Mouse (Mus musculus) midbrain, embryonic 16.5 days (tissue): ENCODE results near the gene Xrcc3. TPM values are rescaled to one million over a fixed set of nuclear protein-coding genes. Genes with fewer than 3 reads are reported as not detected.

Experiments used
- ATAC-seq: fragments of 200-750 bp; cut with Nextera tagmentation; 2 replicates; pipeline ENCODE4 v1.8.0; 2017; ENCODE audit warnings: moderate TSS enrichment
- H3K27ac ChIP-seq: fragments of 300-500 bp; sonication (generic); 2 replicates; pipeline ENCODE4 v1.5.1; 2014; ENCODE audit warnings: mild to moderate bottlenecking, low read length, mixed read lengths
- H3K27me3 ChIP-seq: fragments of 300-500 bp; sonication (generic); 2 replicates; pipeline ENCODE4 v1.6.1; 2014; ENCODE audit warnings: low read depth, low read length, mixed read lengths; ENCODE audit not compliant: control insufficient read depth, insufficient read depth
- H3K36me3 ChIP-seq: fragments of 300-500 bp; sonication (generic); 2 replicates; pipeline ENCODE4 v1.6.1; 2014; ENCODE audit warnings: mild to moderate bottlenecking, low read length, moderate library complexity, mixed read lengths; ENCODE audit not compliant: control insufficient read depth, insufficient read depth
- H3K4me1 ChIP-seq: fragments of 300-500 bp; sonication (generic); 2 replicates; pipeline ENCODE4 v1.6.1; 2014; ENCODE audit warnings: mild to moderate bottlenecking, low read length, mixed read lengths; ENCODE audit not compliant: control insufficient read depth, insufficient read depth
- H3K4me2 ChIP-seq: fragments of 300-500 bp; sonication (generic); 2 replicates; pipeline ENCODE4 v1.6.1; 2014; ENCODE audit warnings: mild to moderate bottlenecking, low read length, mixed read lengths
- H3K4me3 ChIP-seq: fragments of 300-500 bp; sonication (generic); 2 replicates; pipeline ENCODE4 v1.5.1; 2014; ENCODE audit warnings: low read depth, mild to moderate bottlenecking, low read length, moderate library complexity, mixed read lengths
- H3K9ac ChIP-seq: fragments of 300-500 bp; sonication (generic); 2 replicates; pipeline ENCODE4 v1.6.1; 2014; ENCODE audit warnings: low read depth, low read length, mixed read lengths
- H3K9me3 ChIP-seq: fragments of 300-500 bp; sonication (generic); replicated peaks from 2 replicates; pipeline ENCODE4 v1.6.1; 2014; ENCODE audit warnings: mild to moderate bottlenecking, low read length, mixed read lengths; ENCODE audit not compliant: control insufficient read depth, poor library complexity, severe bottlenecking
- WGBS: fragments of 180-500 bp; shearing (Covaris S2); extraction: QIAGEN DNeasy Blood & Tissue Kit; methylation state at CpG from one replicate; pipeline ENCODE4 v1.1.7; 2014; 5-methylcytosine and 5-hydroxymethylcytosine counted together
- polyA plus RNA-seq: library from polyadenylated mRNA; unstranded; fragments of >200 nt; fragmentation: Nextera tagmentation; extraction: Ambion mirVana; gene quantifications from 2 replicates; pipeline ENCODE4 v1.2.1, GENCODE M21; 2015

Xrcc3 gene
- polyA plus RNA-seq, 1 experiment from 2014 or later = 2.0 TPM

DNA sequence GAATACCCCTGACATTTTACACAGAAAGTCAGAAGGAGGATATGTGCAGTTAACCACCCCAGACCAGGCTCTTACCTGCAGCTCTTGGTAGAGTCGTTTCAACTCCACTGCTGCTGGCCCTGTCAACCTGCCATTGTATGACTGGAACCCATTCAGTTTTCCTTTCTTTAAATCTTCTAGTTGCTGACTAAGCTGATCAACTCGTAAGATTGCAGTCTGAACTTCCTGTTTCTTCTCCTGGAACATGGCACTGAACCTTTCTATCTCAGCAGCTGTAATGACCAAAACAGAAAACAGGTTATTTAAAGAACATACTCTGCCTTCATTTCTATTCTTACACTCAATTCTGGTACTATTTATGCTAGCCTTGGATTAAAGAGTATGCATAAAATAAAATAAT lies 29.8 kb upstream of the Xrcc3 start:
- no peak for ATAC-seq
- H3K4me3 ChIP-seq = no peak overlapping the region
- H3K27ac ChIP-seq = no peak overlapping the region
- 66% methylated on average over 2 of the region's 2 CpGs for WGBS
- no peaks in the 10 kb centered on the region for H3K27me3 ChIP-seq
- peaks cover 14% of the 10 kb centered on the region for H3K36me3 ChIP-seq
- no peaks in the 10 kb centered on the region for H3K9me3 ChIP-seq
- no peak overlapping the region for H3K4me2 ChIP-seq
- no peaks in the 10 kb centered on the region for H3K4me1 ChIP-seq
- no peak overlapping the region for H3K9ac ChIP-seq

- Histone ChIP-seq H3K36me3 (peaks cover 16% of the 10 kb centered on the region), H3K9me3 (no peaks in the 10 kb centered on the region), H3K9ac (no peak overlapping the region), H3K4me1 (no peaks in the 10 kb centered on the region), H3K4me2 (no peak overlapping the region), H3K4me3 (no peak overlapping the region), H3K27ac (no peak overlapping the region), H3K27me3 (no peaks in the 10 kb centered on the region)
- 87% methylated on average over 15 of the region's 15 CpGs for WGBS
- ATAC-seq = no peak
Measured at GRCm38 (mm10) chr12:111842565-111843433, 29.1 kb upstream of the Xrcc3 start.

DNA sequence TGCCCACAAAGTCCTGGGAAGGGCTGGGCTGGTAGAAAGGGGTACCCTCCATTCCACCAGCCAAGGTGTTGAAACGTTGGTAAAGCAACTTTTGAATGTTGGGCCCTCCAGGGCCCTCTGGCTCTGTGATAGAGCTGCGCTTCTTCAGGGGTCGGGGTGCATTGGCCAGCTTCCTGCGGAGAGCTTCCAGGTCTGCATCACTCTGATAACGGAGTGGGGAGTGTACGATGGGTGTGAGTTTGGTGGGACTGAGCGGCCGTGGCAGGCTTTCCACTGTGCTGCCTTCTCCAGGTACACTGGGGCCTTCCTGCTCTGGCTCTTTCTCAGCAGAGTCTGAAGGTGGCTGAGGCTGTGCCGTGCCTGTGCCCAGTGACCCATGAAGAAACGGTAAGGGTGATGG lies 19.8 kb upstream of the Xrcc3 start:
- H3K27ac ChIP-seq = no peak overlapping the region
- WGBS = 88% methylated on average over 10 of the region's 10 CpGs
- H3K4me3 ChIP-seq = no peak overlapping the region
- H3K9ac ChIP-seq = no peak overlapping the region
- no peaks in the 10 kb centered on the region for H3K27me3 ChIP-seq
- no peaks in the 10 kb centered on the region for H3K4me1 ChIP-seq
- no peak for ATAC-seq
- H3K9me3 ChIP-seq = no peaks in the 10 kb centered on the region
- H3K36me3 ChIP-seq = peaks cover 39% of the 10 kb centered on the region
- no peak overlapping the region for H3K4me2 ChIP-seq

DNA sequence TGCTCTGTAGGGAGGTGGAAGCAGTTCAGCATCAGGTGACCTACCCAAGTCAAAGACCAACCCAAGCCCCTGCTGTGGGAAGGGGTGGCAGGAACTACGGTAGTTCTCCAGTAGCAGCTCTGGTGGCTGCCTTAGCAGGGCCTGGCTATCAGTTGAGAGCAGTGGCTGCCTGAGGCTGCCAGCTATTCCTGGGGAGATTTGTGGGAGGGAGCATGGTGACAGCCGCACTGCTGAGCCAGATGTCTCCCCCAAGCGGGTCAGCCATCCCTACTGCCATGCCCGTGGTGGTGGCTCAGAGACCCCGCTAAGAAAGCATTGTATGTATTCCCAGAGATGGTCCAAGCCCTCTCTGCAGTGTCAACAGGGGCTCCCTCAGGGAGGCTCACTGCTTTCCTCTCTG lies 19.0 kb upstream of the Xrcc3 start:
- Histone ChIP-seq H3K27me3 (no peaks in the 10 kb centered on the region), H3K4me1 (no peaks in the 10 kb centered on the region), H3K27ac (no peak overlapping the region), H3K9me3 (no peaks in the 10 kb centered on the region), H3K4me3 (no peak overlapping the region), H3K4me2 (no peak overlapping the region), H3K36me3 (peaks cover 38% of the 10 kb centered on the region), H3K9ac (no peak overlapping the region)
- WGBS = 89% methylated on average over 5 of the region's 5 CpGs
- ATAC-seq = no peak

DNA sequence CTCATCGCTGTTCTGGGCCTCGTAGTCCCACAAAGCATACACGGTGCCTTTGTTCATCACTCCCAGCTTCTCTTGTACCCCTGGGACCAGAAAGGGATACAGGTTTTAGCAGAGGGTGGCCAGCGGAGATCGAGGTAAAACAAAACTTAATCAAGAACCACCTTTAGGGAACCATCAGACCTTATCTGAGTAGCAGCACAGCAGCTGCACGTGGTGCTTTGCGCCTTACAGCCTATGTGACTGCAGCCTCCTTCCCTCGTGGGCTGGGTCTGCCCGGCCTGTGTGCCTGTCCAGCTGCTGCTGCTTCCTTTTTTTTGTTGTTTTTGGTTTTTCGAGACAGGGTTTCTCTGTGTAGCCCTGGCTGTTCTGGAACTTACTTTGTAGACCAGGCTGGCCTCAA lies 16.7 kb upstream of the Xrcc3 start:
- Histone ChIP-seq H3K36me3 (peaks cover 38% of the 10 kb centered on the region), H3K9ac (no peak overlapping the region), H3K4me3 (no peak overlapping the region), H3K4me1 (no peaks in the 10 kb centered on the region), H3K4me2 (no peak overlapping the region), H3K27ac (no peak overlapping the region), H3K9me3 (no peaks in the 10 kb centered on the region), H3K27me3 (no peaks in the 10 kb centered on the region)
- no peak for ATAC-seq
- WGBS = 88% methylated on average over 10 of the region's 10 CpGs

- WGBS = 82% methylated on average over 9 of the region's 9 CpGs
- H3K27ac ChIP-seq = no peak overlapping the region
Measured at GRCm38 (mm10) chr12:111829954-111830353, 16.3 kb upstream of the Xrcc3 start.

GRCm38 (mm10) chr12:111829447-111829846 lies 15.8 kb upstream of the Xrcc3 start:
- WGBS = 43% methylated on average over 5 of the region's 5 CpGs
- peaks cover 32% of the 10 kb centered on the region for H3K36me3 ChIP-seq
- H3K27ac ChIP-seq = no peak overlapping the region

More at GRCm38 (mm10) chr12:111829954-111830353, 16.3 kb upstream of the Xrcc3 start:
- Histone ChIP-seq H3K4me1 (no peaks in the 10 kb centered on the region), H3K36me3 (peaks cover 36% of the 10 kb centered on the region), H3K27me3 (no peaks in the 10 kb centered on the region), H3K9ac (no peak overlapping the region), H3K4me3 (no peak overlapping the region), H3K9me3 (no peaks in the 10 kb centered on the region), H3K4me2 (no peak overlapping the region)
- ATAC-seq = no peak

DNA sequence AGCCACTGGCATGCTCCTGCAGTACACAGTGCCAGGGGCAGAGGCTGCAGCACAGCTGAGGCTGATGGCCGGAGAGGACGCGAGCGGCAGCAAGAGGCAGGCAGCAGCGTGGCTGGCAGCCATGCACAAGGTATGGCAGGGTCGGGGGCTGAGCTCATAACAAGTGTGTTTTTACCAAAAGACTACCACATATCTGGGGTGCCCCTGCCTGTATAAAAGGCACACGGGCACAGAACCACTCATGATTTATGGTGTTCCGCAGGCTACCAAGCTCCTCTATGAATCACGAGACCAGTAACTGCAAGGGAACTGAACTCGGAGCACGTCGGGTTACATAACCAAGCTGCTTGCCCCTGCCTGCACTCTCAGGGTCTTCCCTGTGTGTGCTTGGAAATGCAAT lies 13.9 kb upstream of the Xrcc3 start:
- Histone ChIP-seq H3K27me3 (no peaks in the 10 kb centered on the region), H3K9ac (no peak overlapping the region), H3K4me3 (no peak overlapping the region), H3K27ac (no peak overlapping the region), H3K9me3 (no peaks in the 10 kb centered on the region), H3K4me1 (no peaks in the 10 kb centered on the region), H3K4me2 (no peak overlapping the region), H3K36me3 (peaks cover 26% of the 10 kb centered on the region)
- WGBS = 94% methylated on average over 12 of the region's 12 CpGs
- no peak for ATAC-seq

More at GRCm38 (mm10) chr12:111829447-111829846, 15.8 kb upstream of the Xrcc3 start:
- Histone ChIP-seq H3K4me3 (no peak overlapping the region), H3K4me2 (no peak overlapping the region), H3K9me3 (no peaks in the 10 kb centered on the region), H3K27me3 (no peaks in the 10 kb centered on the region), H3K9ac (no peak overlapping the region), H3K4me1 (no peaks in the 10 kb centered on the region)
- ATAC-seq = no peak

DNA sequence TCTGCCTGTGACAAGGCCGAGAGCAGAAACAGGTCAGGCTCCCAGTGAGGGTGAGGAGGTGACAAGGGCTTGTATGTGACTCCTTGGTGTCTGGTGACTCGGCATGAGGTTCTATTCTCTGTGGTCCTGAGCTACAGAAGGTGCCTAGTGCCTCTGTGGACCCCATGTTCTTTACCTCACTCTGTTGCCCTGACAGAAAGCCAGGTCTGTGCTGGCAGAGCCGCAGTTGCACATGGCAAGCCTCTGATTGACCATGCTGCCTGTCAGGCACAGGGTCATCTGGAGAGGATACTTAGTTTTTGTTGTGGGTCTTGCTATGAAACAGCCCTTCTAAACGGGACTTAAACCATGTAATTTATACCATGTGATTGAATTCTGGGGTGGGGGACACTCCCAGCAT lies 8.3 kb upstream of the Xrcc3 start:
- no peaks in the 10 kb centered on the region for H3K4me1 ChIP-seq
- H3K27me3 ChIP-seq = no peaks in the 10 kb centered on the region
- no peak overlapping the region for H3K9ac ChIP-seq
- H3K4me2 ChIP-seq = no peak overlapping the region
- whole genome bisulfite sequencing = 72% methylated on average over 4 of the region's 4 CpGs
- ATAC-seq = no peak
- H3K9me3 ChIP-seq = no peaks in the 10 kb centered on the region
- no peak overlapping the region for H3K27ac ChIP-seq
- peaks cover 8% of the 10 kb centered on the region for H3K36me3 ChIP-seq
- H3K4me3 ChIP-seq = no peak overlapping the region
